Mouse (Mus musculus) retina, postnatal 1 day (tissue): ENCODE measurements at regions not wholly inside any gene's neighbourhood (a gene's known extent, or its start where the extent isn't known, plus 50 kb on each side); places are given as distances from the start of the nearest gene placed in this dataset.
"Not testable (repeated sequence)": the region's sequence is repeated elsewhere in the genome, so short reads cannot be mapped to it uniquely, and the experiment has no call there.

ENCODE experiments used
- DNase-seq: peaks from one replicate; pipeline ENCODE4 v3.0.0-alpha.2; 2012

DNA sequence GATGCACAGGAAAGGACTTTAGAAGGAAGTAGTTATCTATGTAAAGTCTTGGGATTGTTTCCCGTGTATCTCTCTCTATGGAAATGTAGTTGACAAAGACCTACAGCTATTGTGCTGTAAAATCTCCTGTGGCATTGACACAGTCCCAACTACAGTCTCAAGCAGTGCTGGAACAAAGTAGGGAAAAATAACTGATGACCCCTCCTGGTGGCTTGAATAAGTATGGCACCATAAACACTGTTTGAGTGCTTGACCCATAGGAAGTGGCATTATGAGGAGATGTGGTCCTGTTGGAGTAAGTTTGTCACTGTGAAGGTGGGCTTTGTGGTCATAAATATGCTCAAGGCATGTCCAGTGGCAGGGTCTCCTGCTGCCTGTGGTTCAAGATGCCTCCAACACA, 928.4 kb upstream of the Mms22l start:
- peak; percentile 24 for DNase-seq

DNA sequence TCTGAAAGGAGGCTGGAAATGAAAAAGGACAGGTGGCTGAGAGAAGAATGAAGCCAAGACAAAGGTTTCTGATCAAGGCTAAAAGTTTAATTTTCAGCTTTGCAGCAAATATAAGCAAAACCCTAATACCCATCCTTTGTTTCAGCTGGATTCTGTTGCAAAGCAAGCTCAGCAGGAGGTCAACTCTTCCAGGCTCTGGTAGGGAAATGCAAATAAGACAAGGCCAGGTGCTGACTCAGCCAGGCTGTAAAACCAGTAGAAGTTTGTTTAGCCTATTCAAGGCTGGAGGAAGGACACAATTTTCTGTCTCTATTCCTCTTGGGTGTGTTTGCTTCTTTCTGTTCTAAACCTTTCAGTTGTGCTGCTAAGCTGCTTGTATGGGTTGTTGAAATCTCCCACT, 923.2 kb upstream of the Mms22l start:
- DNase-seq = no peak

DNA sequence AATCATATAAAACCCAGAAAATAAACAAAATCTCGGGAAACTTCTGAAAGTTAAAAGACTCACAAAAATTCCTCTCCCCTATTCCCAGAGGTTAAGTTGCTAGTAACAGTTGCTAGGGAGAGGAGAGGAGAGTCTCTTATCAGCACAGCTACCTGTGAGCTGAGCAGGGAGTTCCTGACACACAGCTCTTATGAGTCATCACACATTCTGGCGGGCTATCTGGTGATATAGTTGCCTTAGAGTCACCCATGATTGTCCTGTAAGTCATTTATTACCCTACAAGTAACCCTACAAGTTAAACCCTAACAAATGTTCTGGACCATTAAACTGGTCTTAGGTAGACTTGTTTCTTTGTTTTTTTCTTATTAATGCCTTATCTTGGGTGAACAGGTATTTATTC, 908.8 kb upstream of the Mms22l start:
- DNase-seq = no peak

DNA sequence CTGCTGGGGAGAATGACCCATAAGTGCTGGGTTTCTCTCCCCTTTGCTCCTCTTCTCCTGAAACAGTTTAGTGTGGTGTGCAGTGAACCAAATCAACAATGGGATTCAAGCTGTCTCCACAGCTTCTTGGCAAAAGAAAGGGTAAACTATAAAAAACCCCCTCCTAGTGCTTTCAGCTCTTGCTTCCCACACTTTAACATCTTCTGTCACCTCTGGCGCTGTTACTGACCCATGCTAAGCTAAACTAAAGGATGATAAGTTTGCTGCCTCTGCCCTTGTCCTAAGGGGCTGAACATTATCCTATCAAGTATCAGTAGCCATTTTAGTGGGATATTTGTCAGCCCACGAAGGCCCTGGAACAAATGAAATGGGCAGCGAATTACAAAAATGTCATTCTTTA, 905.4 kb upstream of the Mms22l start:
- no peak for DNase-seq

DNA sequence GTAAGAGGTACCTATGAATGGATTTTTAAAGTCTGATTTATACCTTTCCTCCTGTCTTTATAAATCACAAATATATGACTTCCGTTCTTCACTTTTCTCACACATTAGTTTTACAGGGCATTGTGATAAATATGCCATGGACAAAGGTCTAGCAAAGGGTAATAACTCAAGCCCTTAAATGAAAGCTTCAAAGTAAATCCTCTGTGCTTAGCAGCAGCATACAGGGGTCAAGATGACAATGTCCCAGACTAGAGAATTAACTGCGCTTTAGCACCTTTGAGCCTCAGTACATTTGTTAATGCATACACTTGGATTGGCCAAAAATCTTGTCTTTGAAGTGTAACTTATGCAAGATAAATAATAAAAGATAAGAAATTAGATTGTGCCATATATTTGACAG, 904.7 kb upstream of the Mms22l start:
- DNase-seq = no peak

DNA sequence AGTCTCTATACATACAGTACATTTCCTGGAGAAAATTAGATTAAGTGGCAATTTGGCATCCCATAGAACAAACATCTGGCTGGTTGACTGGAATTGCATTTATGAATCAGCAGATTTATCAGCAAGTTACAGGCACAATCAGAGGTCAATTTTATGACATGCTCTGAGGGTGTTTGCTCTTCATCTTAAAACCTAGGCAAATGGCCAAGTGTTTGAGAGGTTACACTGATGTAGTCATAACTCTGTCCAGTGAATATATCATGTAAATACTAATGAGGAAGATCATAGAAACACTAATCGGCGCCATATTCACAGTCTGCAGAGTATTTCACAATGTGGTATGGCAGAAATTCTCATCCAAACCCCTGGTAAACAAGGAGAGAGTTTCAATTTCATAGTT, 896.2 kb upstream of the Mms22l start:
- DNase-seq = no peak

DNA sequence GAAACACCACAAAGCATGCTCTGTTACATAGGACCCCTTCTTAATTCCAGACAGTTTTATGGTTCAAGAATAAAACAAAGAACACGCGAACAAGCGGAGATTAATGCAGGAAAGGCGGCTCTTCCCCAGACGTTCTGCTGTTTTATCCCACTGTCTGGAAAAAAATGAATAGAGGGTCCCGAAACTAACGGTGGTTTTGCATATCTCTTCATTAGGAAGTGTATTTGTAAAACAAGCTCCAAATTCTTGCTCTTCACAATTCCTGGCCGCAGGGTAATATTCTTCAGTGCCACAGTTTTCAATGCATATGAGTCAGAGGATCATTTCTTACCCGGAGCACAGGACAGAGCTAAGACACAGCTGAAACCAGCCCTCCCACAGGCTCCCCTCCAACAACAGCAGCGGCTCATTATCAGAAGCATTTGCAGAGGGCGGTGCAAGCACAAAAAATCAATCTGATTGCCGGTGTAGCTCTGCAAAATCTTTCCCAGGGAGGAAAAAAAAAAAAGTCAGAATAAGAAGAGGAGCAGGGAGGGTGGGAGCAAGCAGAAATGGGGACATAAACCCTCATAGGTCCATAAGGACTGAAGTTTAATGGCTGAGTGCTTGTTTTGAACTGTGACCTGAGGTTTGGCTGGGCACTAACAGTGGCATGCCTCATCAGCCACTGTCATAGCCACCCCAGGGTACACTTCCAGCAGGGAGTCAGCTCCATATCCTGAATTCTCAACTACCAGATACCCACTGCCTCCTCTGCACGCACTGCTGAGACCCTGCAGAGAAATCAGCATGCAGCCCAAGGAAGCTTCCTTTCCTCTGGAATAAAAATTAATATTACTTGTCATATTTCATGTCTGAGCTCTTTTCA, 894.6 kb upstream of the Mms22l start:
- DNase-seq = peak; percentile 35

DNA sequence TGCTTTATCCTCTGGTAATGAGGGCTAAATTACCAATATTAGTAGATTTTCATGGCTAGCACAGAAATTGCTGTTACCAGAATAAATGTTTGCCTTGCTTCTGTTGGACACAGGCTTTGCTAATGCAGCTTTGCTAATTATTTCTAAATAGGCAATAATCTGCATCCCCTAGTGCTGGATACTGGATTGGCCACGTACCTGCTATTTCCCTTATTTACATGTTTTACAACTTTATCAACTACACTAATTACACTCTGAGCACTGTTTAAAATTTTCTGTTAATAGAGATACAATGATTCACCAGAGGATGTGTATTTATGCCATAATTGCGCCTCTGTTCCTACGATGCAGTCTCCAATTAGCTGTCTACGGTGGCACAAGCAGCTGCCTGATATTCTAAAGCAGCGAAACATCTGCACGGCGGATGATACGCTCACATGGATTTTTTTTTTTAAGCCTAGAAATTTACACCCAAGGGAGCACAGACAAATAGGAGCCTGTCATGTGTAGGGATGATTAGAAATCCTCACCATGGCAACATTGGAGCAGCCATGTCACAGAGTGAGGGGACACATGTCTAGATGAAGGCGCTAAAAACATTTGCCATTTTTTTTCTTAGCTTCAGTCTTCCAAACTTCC, 893.8 kb upstream of the Mms22l start:
- peak; percentile 85 for DNase-seq

DNA sequence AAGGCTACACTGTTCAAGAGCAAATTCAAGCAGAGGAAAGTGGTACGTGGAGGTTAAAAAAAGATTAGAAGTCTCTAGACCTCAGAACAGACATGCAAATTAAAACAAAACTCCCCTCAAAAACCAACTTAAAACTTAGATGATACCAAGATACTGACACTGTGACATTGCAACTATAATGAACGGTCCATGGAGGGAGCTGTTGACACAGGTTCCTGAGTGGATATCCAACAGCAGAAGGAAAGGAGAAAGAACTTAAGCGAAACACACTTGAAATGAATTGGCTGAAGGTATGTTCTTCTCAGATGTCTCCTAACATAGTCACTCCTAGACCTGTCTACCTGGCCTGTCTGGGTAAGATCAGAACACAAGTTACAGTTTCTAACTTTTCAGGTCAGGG, 888.9 kb upstream of the Mms22l start:
- DNase-seq = no peak

DNA sequence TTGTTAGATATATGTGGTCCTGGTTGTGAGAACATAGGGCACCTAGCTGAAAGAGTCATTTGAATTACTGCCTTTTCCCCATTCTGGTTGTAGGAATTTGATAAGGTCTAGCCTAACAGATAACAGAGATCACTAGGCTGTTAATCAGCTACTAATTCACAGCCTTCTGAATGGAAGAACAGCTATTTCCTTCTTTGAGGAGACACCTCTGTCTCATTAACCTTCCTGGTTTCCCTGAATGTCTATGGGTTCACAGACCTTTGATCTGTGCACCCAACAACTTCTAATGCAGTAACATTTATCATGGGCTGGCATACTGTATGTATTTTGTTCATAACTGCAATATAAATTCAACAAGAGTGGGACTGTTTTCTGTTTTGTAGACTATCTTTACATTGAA, 875.0 kb upstream of the Mms22l start:
- no peak for DNase-seq

DNA sequence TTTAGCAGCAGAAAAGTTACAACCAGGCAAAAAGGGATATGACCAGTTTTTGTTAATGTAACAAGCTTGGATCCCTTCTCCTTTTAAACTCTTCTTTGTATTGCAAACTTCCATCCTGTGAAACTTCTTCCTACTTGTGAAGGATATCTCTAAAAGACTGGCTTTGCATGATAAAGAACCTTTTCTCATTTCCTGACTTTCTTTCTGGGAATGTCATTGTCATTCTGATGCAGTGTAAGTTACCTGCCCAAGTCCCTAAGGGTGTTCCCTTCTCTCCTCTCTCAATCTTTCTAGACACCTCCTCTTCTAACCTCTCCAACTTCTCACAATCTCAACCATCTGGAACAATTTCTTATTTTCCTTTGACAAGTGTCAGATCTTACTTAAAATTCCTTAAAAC, 874.0 kb upstream of the Mms22l start:
- no peak for DNase-seq

DNA sequence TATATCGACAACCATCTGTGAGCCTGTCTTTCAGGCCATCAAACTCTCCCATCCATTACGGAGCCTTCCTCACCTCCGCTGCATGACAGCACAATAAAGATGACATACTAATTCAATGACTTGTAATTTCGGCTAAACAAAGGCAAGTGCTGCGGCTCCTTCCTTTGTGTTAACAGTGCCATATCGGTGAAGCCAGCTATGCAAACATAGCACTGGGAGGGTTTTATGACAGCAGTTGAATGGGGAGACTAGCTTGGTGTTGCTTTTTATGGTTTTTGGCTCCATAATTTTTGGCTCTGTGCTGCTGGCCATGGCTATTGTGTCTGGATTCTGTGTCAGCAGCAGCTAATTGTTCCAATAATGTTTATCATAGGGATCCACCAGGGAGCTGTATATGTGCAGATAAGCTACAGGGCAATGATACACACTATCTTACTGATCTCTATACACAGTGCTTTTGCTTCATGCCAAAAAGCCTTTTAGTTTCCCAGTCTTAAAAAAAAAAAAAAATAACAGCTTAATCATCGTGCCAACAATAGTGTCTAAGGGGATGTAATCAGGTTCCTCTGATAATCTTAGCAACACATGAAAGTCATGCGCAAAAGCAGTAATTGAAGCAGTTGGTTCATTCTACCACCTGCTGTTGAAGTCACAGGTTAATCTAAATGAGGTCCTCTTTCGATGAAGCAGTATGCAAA, 859.9 kb upstream of the Mms22l start:
- peak; percentile 14 for DNase-seq

DNA sequence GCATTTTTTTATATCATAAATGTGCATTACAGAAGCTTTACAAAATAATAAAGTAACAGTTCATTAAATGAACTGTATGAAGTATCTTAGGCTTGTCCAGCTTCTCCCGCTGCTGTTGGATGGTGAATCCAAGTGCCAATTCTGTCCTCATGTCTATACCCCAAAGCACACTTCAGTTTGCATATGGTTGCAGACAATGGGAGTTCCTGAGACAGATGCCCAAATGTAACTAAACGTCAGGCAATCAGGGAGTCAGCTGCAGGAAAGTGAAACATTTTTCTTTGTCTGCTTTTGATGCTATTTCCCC, 859.4 kb upstream of the Mms22l start:
- no peak for DNase-seq

DNA sequence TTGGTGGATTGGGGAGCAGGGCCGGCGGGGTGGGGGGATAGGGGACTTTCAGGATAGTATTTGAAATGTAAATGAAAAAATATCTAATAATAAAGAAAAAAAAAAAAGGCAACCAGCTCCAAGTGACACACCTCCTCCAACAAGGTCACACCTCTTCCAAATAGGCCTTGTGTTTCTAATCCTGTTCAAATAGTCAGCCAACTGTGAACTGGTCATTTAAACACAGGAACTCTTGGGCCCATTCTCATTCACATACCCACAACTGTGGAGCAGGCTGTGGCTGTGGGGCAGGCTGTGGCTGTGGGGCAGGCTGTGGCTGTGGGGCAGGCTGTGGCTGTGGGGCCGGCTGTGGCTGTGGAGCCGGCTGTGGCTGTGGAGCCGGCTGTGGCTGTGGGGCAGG, 839.6 kb upstream of the Mms22l start:
- DNase-seq = not testable (repeated sequence)

DNA sequence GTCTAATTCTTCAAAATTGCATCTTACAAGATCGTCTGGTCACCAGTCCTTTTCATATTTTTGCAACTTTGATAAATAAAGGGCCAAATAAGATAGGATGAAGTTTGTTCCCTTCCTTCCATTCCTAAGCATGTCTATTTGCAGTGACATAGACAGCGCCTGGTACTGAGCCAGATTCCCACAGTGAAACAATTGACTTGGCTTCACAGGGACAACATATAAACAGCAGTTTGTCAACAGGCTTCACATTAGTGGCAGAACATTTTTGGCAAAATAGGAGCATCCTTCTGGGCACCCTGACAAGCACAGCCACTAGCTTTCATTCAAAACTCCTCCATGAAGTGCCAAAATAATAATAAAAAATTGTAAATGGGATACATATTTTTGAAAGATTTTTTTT, 827.4 kb upstream of the Mms22l start:
- DNase-seq = no peak

DNA sequence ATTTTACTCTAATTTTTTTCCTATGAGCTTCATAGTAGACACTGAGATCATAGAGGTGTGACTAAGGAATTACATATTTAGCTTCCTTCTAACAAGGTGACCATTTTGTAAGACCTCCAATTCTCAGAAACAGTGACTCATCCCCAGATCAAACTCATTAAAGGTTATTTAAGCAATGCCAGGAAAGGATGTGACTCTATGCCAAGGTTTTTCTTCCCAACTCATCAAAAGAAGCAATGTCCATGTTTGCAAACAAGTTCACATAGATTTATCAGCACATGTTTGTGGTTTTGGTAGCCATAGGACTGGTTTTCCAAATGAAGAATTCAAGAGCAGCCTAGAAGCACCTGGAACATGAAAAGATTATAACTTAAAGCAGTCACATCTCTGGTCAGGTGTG, 792.6 kb upstream of the Mms22l start:
- no peak for DNase-seq

DNA sequence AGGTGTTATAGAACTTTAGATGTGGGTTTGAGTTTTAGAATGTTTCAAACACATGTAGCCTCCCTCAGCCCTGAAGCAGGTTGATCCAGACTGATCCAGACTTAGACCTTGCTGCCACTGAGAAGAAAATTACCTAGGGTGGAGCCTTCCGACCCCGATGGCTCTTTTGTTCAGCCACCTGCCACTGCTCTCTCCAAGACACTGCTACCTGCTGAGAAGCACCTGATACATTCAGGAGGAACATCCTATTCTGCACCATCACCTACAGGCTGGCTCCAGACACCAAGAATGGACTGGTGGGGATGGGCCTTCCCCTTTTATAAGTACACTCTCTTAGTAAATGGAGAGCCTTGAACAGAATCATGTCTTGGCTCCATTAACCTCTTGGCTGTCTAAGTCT, 785.5 kb upstream of the Mms22l start:
- no peak for DNase-seq

DNA sequence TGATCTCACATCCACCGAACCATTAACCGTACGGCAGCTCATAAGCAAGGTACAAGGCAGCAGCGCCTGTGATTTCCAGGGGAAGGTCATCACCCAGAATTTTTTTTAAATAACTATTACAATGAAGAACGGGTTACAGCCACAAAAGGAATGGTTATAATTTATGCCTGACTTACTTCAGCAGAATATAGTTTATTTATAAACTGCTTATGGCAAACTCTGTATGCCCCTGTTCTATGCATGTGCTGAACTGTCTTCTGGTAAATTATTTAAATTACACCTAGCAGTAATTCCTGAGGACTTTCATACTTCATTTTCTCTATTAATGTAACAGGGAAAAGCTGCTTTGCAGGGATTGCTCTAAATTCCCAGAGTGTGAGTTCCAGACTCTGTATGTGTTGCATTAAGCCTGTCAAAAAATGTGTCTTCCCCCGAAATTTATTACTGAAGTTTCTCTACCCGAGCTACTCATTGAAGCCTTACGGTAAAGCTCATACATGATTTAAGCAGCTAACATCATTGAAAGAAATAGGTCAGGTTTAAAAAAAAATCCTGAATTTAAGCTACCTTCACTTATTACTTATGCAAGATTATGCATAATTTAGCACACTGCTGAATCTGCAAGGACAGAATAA, 782.4 kb upstream of the Mms22l start:
- peak; percentile 19 for DNase-seq

DNA sequence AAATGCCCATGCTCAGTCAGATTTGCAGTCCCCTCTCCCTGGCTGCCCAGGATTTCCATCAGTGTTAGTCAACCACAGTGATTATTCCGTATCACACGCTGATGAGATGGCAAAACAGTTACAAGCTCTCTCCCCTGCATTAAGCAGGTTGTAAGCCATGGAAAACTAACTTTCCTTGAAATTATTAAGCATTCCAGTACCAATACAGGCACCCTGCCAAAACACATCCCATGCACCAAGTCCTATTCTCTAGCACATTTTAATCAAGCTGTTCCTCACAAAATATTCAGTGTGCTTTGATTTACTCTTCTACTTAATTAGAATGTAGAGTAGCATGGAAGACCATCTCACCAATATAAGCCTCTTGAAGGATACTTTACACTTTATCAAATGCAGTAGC, 768.4 kb upstream of the Mms22l start:
- DNase-seq = no peak

DNA sequence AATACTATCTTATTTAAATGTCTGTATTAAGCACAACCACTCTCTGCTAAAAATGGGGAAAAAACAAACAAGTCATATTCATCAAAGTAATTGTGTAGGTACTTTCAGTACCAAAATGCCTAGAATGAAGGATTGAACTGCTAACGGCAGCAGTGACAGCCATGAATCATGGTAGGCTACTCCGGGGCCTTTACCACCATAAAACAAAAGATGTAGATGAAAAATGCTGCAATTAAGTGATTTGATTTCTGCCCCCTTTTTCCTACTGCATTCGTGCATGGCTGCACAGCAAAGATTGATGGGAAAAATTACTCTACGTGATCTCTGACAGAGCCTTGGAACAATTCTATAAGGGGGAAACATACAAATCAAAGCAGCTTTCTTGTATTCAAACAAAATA, 763.8 kb upstream of the Mms22l start:
- peak; percentile 34 for DNase-seq

DNA sequence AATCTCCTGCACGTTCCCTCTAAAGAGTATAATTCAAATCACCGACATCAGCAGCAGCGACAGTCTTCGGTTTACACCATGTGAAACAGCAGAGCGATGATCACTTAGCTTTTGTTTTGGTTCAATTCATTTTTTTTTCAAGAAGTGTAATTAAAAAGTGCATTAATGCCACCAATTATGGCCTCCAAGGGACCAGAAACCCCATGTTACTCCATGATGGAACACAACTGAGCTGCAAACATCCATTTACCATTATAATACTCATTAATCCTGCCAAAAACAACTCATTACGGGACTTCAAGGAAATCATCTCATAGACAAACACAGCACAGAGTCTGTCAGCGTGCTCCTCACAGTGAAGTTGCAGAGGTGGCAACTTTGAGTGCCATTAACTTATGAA, 752.2 kb upstream of the Mms22l start:
- no peak for DNase-seq

DNA sequence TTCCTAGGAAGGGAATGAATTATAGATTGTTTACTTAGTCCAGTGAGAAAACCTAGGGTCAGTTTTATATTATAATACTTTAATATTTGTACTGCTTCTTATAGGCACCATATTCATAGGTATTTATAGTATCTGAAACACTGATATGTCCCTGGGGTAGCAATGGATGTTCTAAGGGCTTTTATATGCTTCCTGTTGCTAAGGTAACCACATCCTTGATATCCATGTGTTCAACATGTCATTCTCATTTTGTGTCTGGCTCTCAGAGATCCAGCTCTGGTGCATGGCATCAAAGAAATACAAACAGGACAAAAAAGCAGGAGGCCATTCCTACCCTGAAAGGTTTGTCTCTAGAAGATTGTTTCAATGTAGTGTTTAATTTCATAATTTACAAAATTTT, 738.2 kb upstream of the Mms22l start:
- DNase-seq = peak; percentile 8

DNA sequence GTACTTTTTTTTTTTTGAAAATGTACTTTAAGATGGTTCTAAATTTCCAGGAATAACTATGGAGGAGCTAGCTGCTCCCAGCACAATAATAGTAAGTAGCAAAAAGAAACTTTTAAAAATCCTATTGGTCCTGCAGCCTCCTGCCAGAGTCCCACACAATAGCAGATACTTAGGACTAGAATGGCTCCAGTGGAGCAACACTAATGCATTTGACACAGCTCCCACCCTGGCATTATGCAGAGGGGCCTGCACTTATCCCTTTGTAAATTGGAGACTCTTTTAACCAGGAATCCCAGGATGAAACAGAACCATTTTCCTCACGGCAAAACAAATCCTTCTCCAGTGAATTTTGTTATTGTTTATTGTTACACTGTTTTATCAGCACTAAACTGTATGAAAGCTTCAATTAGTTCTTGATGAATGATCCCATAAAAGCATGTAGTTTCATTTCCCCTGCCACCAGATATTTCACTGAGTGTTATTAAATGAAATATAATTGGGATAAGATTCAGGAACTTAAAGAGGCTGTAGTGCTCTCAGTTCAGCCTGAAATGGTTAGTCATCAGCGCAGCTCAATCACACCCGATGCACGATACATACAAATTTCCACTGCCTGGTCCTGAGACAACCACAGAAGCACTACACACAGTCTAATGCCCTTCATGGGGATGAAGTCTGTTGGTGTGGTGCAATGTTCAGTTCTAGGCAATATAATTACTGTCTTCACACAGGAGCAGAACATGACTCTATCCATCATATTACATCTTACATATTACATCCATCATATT, 708.6 kb upstream of the Mms22l start:
- DNase-seq = peak; percentile 91
